Mouse (Mus musculus) adrenal gland, adult 8-10 months (tissue): ENCODE data around the gene Banp. TPM values are rescaled to one million over a fixed set of nuclear protein-coding genes. Genes with fewer than 3 reads are reported as not detected.
A peak's percentile ranks its signal among the peaks of the same experiment; 100 is the strongest.

Experiments used
- DNase-seq: peaks from one replicate; pipeline ENCODE4 v3.0.0; 2022
- total RNA-seq, 4 experiments: library from RNA; stranded (reverse); gene quantifications; 2 replicates each; pipeline ENCODE4 v1.2.4; 2022

Banp gene
- total RNA-seq, 4 experiments from 2014 or later = 16.5 to 40.8 (median 27.9) TPM

- DNase-seq = no peak
These were observed 2.1 kb downstream of the Banp start for GRCm38 (mm10) chr8:121951656-121952009.

GRCm38 (mm10) chr8:121952122-121952521, 2.6 kb downstream of the Banp start:
- no peak for DNase-seq

GRCm38 (mm10) chr8:121952800-121953199, 3.2 kb downstream of the Banp start:
- no peak for DNase-seq

GRCm38 (mm10) chr8:121953821-121954545, 4.4 kb downstream of the Banp start:
- no peak for DNase-seq

GRCm38 (mm10) chr8:121954981-121955555, 5.5 kb downstream of the Banp start:
- DNase-seq = no peak

- DNase-seq = no peak
These were observed 6.4 kb downstream of the Banp start for GRCm38 (mm10) chr8:121955825-121956500.

GRCm38 (mm10) chr8:121958395-121958794, 8.8 kb downstream of the Banp start:
- DNase-seq = no peak

- DNase-seq = no peak
These were observed 13.3 kb downstream of the Banp start for GRCm38 (mm10) chr8:121962892-121963291.

GRCm38 (mm10) chr8:121964716-121965512, 15.4 kb downstream of the Banp start:
- no peak for DNase-seq

GRCm38 (mm10) chr8:121966110-121966509, 16.6 kb downstream of the Banp start:
- no peak for DNase-seq

GRCm38 (mm10) chr8:121966714-121967448, 17.3 kb downstream of the Banp start:
- peak; percentile 34 for DNase-seq

GRCm38 (mm10) chr8:121967977-121968376, 18.4 kb downstream of the Banp start:
- DNase-seq = no peak

- DNase-seq = no peak
These were observed 19.0 kb downstream of the Banp start for GRCm38 (mm10) chr8:121968542-121968941.

GRCm38 (mm10) chr8:121970225-121970624, 20.7 kb downstream of the Banp start:
- DNase-seq = no peak

- DNase-seq = no peak
These were observed 22.0 kb downstream of the Banp start for GRCm38 (mm10) chr8:121971488-121972058.

- no peak for DNase-seq
These were observed 24.4 kb downstream of the Banp start for GRCm38 (mm10) chr8:121973906-121974305.

GRCm38 (mm10) chr8:121977819-121978590, 28.5 kb downstream of the Banp start:
- DNase-seq = no peak

- DNase-seq = no peak
These were observed 29.1 kb downstream of the Banp start for GRCm38 (mm10) chr8:121978670-121979069.

- DNase-seq = no peak
These were observed 31.4 kb downstream of the Banp start for GRCm38 (mm10) chr8:121980792-121981519.

- DNase-seq = no peak
These were observed 32.0 kb downstream of the Banp start for GRCm38 (mm10) chr8:121981520-121981895.
